Mouse (Mus musculus): ENCODE results near the gene Tmem107. TPM values are rescaled to one million over a fixed set of nuclear protein-coding genes. Genes with fewer than 3 reads are reported as not detected.

Tmem107 gene
- polyA plus RNA-seq (2015; fragmentation: Nextera tagmentation; extraction: Ambion mirVana), result 30.0 and 35.1 TPM in 2 replicates

GRCm38 (mm10) chr11:69070590-69071222 lies at the start of gene Tmem107:
Tmem107 (plus strand) TSS chr11:69070806.

GRCm38 (mm10) chr11:69045531-69046394 lies 24.8 kb upstream of the Tmem107 start, which contains the start of gene Aurkb:
Aurkb (plus strand) TSS chr11:69045647.

GRCm38 (mm10) chr11:69059357-69059974 lies 11.1 kb upstream of the Tmem107 start, which contains the start of gene Borcs6:
Borcs6 (plus strand) TSS chr11:69059717.

GRCm38 (mm10) chr11:69088103-69088855 lies 17.7 kb downstream of the Tmem107 start, which contains the start of gene Vamp2:
Vamp2 (plus strand) TSS chr11:69088490.

GRCm38 (mm10) chr11:69094697-69095429 lies 24.3 kb downstream of the Tmem107 start, which contains the start of gene Per1:
Per1 (plus strand) TSS chr11:69095217.

GRCm38 (mm10) chr11:69120221-69121000 lies 49.8 kb downstream of the Tmem107 start, which contains the start of gene Hes7:
Hes7 (plus strand) TSS chr11:69120404.

GRCm38 (mm10) chr11:69122336-69122951 lies 51.8 kb downstream of the Tmem107 start, which contains the start of gene 9130213A22Rik:
9130213A22Rik (minus strand) TSS chr11:69122589.

Other genes starting within 250 kb of the Tmem107 start
- 103 and 108 TPM in 2 replicates for gene Ndel1, start 198.9 kb upstream of the Tmem107 start, polyA plus RNA-seq (2015; fragmentation: Nextera tagmentation; extraction: Ambion mirVana)
- gene Rnf222, start 182.3 kb upstream of the Tmem107 start, polyA plus RNA-seq (2015; fragmentation: Nextera tagmentation; extraction: Ambion mirVana), result not detected in 2 replicates
- gene Rpl26, start 169.2 kb upstream of the Tmem107 start, polyA plus RNA-seq (2015; fragmentation: Nextera tagmentation; extraction: Ambion mirVana), result 568 and 632 TPM in 2 replicates
- 0.43 and 1.0 TPM in 2 replicates for gene Odf4, start 143.7 kb upstream of the Tmem107 start, polyA plus RNA-seq (2015; fragmentation: Nextera tagmentation; extraction: Ambion mirVana)
- gene Arhgef15, start 113.3 kb upstream of the Tmem107 start, polyA plus RNA-seq (2015; fragmentation: Nextera tagmentation; extraction: Ambion mirVana), result 23.3 and 25.5 TPM in 2 replicates
- 3.4 and 3.6 TPM in 2 replicates for gene Slc25a35, start 102.7 kb upstream of the Tmem107 start, polyA plus RNA-seq (2015; fragmentation: Nextera tagmentation; extraction: Ambion mirVana)
- gene Rangrf, start 95.6 kb upstream of the Tmem107 start, polyA plus RNA-seq (2015; fragmentation: Nextera tagmentation; extraction: Ambion mirVana), result 28.4 and 30.6 TPM in 2 replicates
- gene Pfas, start 62.3 kb upstream of the Tmem107 start, polyA plus RNA-seq (2015; fragmentation: Nextera tagmentation; extraction: Ambion mirVana), result 14.4 and 15.8 TPM in 2 replicates
- 36.9 and 43.6 TPM in 2 replicates for gene Ctc1, start 54.9 kb upstream of the Tmem107 start, polyA plus RNA-seq (2015; fragmentation: Nextera tagmentation; extraction: Ambion mirVana)
- gene Aurkb, start 25.2 kb upstream of the Tmem107 start, polyA plus RNA-seq (2015; fragmentation: Nextera tagmentation; extraction: Ambion mirVana), result 7.9 and 8.5 TPM in 2 replicates
- gene Borcs6, start 11.1 kb upstream of the Tmem107 start, polyA plus RNA-seq (2015; fragmentation: Nextera tagmentation; extraction: Ambion mirVana), result 30.3 and 31.4 TPM in 2 replicates
- 425 and 492 TPM in 2 replicates for gene Vamp2, start 17.7 kb downstream of the Tmem107 start, polyA plus RNA-seq (2015; fragmentation: Nextera tagmentation; extraction: Ambion mirVana)
- gene Per1, start 24.4 kb downstream of the Tmem107 start, polyA plus RNA-seq (2015; fragmentation: Nextera tagmentation; extraction: Ambion mirVana), result 7.1 and 10.1 TPM in 2 replicates
- gene Hes7, start 49.6 kb downstream of the Tmem107 start, polyA plus RNA-seq (2015; fragmentation: Nextera tagmentation; extraction: Ambion mirVana), result 1.8 and 2.1 TPM in 2 replicates
- 1.3 and 1.4 TPM in 2 replicates for gene 9130213A22Rik, start 51.8 kb downstream of the Tmem107 start, polyA plus RNA-seq (2015; fragmentation: Nextera tagmentation; extraction: Ambion mirVana)
- gene Aloxe3, start 55.1 kb downstream of the Tmem107 start, polyA plus RNA-seq (2015; fragmentation: Nextera tagmentation; extraction: Ambion mirVana), result 9.9 and 11.9 TPM in 2 replicates
- 1.4 and 2.0 TPM in 2 replicates for gene Alox12b, start 86.2 kb downstream of the Tmem107 start, polyA plus RNA-seq (2015; fragmentation: Nextera tagmentation; extraction: Ambion mirVana)
- 2.5 and 3.2 TPM in 2 replicates for gene Alox8, start 127.0 kb downstream of the Tmem107 start, polyA plus RNA-seq (2015; fragmentation: Nextera tagmentation; extraction: Ambion mirVana)
- 0.53 and 0.88 TPM in 2 replicates for gene Gucy2e, start 166.2 kb downstream of the Tmem107 start, polyA plus RNA-seq (2015; fragmentation: Nextera tagmentation; extraction: Ambion mirVana)

Data from neural tube, postnatal 0 days (tissue).